Mouse (Mus musculus) splenic B cell, adult 2 months (primary cell): ENCODE data around the gene Sox5.

Experiments used
- DNase-seq: peaks from one replicate; pipeline ENCODE4 v3.0.0-alpha.2; 2011; ENCODE audit warnings: low read depth, low spot score
- H3K27me3 ChIP-seq: 2 replicates; pipeline ENCODE4 v1.6.1; 2012; ENCODE audit warnings: mild to moderate bottlenecking, low read length, moderate library complexity, mixed read lengths; ENCODE audit not compliant: control insufficient read depth, poor library complexity, insufficient read depth, severe bottlenecking
- H3K36me3 ChIP-seq: 2 replicates; pipeline ENCODE4 v1.6.1; 2012; ENCODE audit warnings: mild to moderate bottlenecking, low read length, moderate library complexity, mixed read lengths; ENCODE audit not compliant: control insufficient read depth, poor library complexity, insufficient read depth, severe bottlenecking

Sox5 gene

GRCm38 (mm10) chr6:144503399-144504196 is 278.2 kb downstream of the Sox5 start:
- H3K27me3 ChIP-seq = no peaks in the 10 kb centered on the region
- no peak for DNase-seq
- H3K36me3 ChIP-seq = no peaks in the 10 kb centered on the region

GRCm38 (mm10) chr6:144501439-144501838 is 280.3 kb downstream of the Sox5 start:
- Histone ChIP-seq H3K36me3 (no peaks in the 10 kb centered on the region), H3K27me3 (no peaks in the 10 kb centered on the region)
- DNase-seq = no peak

GRCm38 (mm10) chr6:144498177-144498576 is 283.6 kb downstream of the Sox5 start:
- no peaks in the 10 kb centered on the region for H3K27me3 ChIP-seq
- peak; percentile 13 for DNase-seq
- no peaks in the 10 kb centered on the region for H3K36me3 ChIP-seq

- Histone ChIP-seq H3K36me3 (no peaks in the 10 kb centered on the region), H3K27me3 (no peaks in the 10 kb centered on the region)
- no peak for DNase-seq
These were observed 289.9 kb downstream of the Sox5 start for GRCm38 (mm10) chr6:144491761-144492415.

GRCm38 (mm10) chr6:144490896-144491295 is 290.9 kb downstream of the Sox5 start:
- no peaks in the 10 kb centered on the region for H3K36me3 ChIP-seq
- no peak for DNase-seq
- H3K27me3 ChIP-seq = no peaks in the 10 kb centered on the region

GRCm38 (mm10) chr6:144485578-144485977 is 296.2 kb downstream of the Sox5 start:
- Histone ChIP-seq H3K36me3 (no peaks in the 10 kb centered on the region), H3K27me3 (no peaks in the 10 kb centered on the region)
- no peak for DNase-seq

- Histone ChIP-seq H3K27me3 (no peaks in the 10 kb centered on the region), H3K36me3 (no peaks in the 10 kb centered on the region)
- DNase-seq = no peak
These were observed 298.6 kb downstream of the Sox5 start for GRCm38 (mm10) chr6:144483166-144483565.

GRCm38 (mm10) chr6:144480648-144481528 is 300.9 kb downstream of the Sox5 start:
- no peak for DNase-seq
- no peaks in the 10 kb centered on the region for H3K27me3 ChIP-seq
- no peaks in the 10 kb centered on the region for H3K36me3 ChIP-seq

- H3K27me3 ChIP-seq = no peaks in the 10 kb centered on the region
- no peaks in the 10 kb centered on the region for H3K36me3 ChIP-seq
- no peak for DNase-seq
These were observed 301.9 kb downstream of the Sox5 start for GRCm38 (mm10) chr6:144479861-144480260.

- H3K36me3 ChIP-seq = no peaks in the 10 kb centered on the region
- H3K27me3 ChIP-seq = no peaks in the 10 kb centered on the region
- no peak for DNase-seq
These were observed 304.3 kb downstream of the Sox5 start for GRCm38 (mm10) chr6:144477287-144478064.

GRCm38 (mm10) chr6:144473437-144473836 is 308.3 kb downstream of the Sox5 start:
- H3K36me3 ChIP-seq = no peaks in the 10 kb centered on the region

GRCm38 (mm10) chr6:144472089-144472900 is 309.5 kb downstream of the Sox5 start:
- DNase-seq = no peak
- no peaks in the 10 kb centered on the region for H3K36me3 ChIP-seq
- H3K27me3 ChIP-seq = no peaks in the 10 kb centered on the region

More at GRCm38 (mm10) chr6:144473437-144473836, 308.3 kb downstream of the Sox5 start:
- no peaks in the 10 kb centered on the region for H3K27me3 ChIP-seq
- DNase-seq = no peak

GRCm38 (mm10) chr6:144466711-144467110 is 315.1 kb downstream of the Sox5 start:
- DNase-seq = no peak
- Histone ChIP-seq H3K27me3 (no peaks in the 10 kb centered on the region), H3K36me3 (no peaks in the 10 kb centered on the region)
